Mouse (Mus musculus): Measurements from ENCODE around the gene Trabd2b.

GRCm38 (mm10) chr4:114578153-114578950 is 171.8 kb downstream of the Trabd2b start:
- TF ChIP-seq CTCF (IDR thresholded peaks at IDR 0.05; ENCODE audit: borderline replicate concordance, insufficient read depth, low read depth, low read length), result no peak
- no peak for TF ChIP-seq POLR2A (IDR thresholded peaks at IDR 0.05; ENCODE audit: borderline replicate concordance, insufficient read depth, low read length)
